Mouse (Mus musculus) retina, postnatal 7 days (tissue): Measurements from ENCODE around the gene Rprm.

Experiments
- DNase-seq: peaks from one replicate; pipeline ENCODE4 v3.0.0-alpha.2; 2012; ENCODE audit warnings: low read depth, low spot score

Rprm gene

GRCm38 (mm10) chr2:54085430-54086087 lies at the start of gene Rprm:
TSS of gene Rprm (minus strand) at chr2:54085552.
- DNase-seq = peak; percentile 87

- DNase-seq = no peak
Observed at GRCm38 (mm10) chr2:54119305-54119704, 34.0 kb upstream of the Rprm start.

- peak; percentile 32 for DNase-seq
Observed at GRCm38 (mm10) chr2:54118881-54119280, 33.5 kb upstream of the Rprm start.

- no peak for DNase-seq
Observed at GRCm38 (mm10) chr2:54111294-54111693, 25.9 kb upstream of the Rprm start.

- DNase-seq = no peak
Observed at GRCm38 (mm10) chr2:54106232-54106726, 20.9 kb upstream of the Rprm start.

- DNase-seq = no peak
Observed at GRCm38 (mm10) chr2:54099939-54100338, 14.6 kb upstream of the Rprm start.

- no peak for DNase-seq
Observed at GRCm38 (mm10) chr2:54092616-54093015, 7.3 kb upstream of the Rprm start.

- no peak for DNase-seq
Observed at GRCm38 (mm10) chr2:54086254-54086653, 902 bp upstream of the Rprm start.

- DNase-seq = no peak
Observed at GRCm38 (mm10) chr2:54084737-54085429, 469 bp downstream of the Rprm start.

- no peak for DNase-seq
Observed at GRCm38 (mm10) chr2:54083861-54084736, 1.3 kb downstream of the Rprm start.

- no peak for DNase-seq
Observed at GRCm38 (mm10) chr2:54078961-54079360, 6.4 kb downstream of the Rprm start.

GRCm38 (mm10) chr2:54071526-54071925 lies 13.8 kb downstream of the Rprm start:
- no peak for DNase-seq

GRCm38 (mm10) chr2:54062421-54062820 lies 22.9 kb downstream of the Rprm start:
- DNase-seq = no peak

- no peak for DNase-seq
Observed at GRCm38 (mm10) chr2:54061039-54061438, 24.3 kb downstream of the Rprm start.
